Mouse (Mus musculus): ENCODE data around the gene Lrrc28. TPM values are rescaled to one million over a fixed set of nuclear protein-coding genes. Genes with fewer than 3 reads are reported as not detected.

Lrrc28 gene
- polyA plus RNA-seq, 1 experiment from 2014 or later, result 14.4 TPM

GRCm38 (mm10) chr7:67493795-67494687 is 151.0 kb downstream of the Lrrc28 start:
- H3K27me3 ChIP-seq (replicated peaks; ENCODE audit: control insufficient read depth, insufficient read depth, low read length), result no peaks in the 10 kb centered on the region
- H3K9me3 ChIP-seq (ENCODE audit: control insufficient read depth, low read length), result no peaks in the 10 kb centered on the region
- H3K4me1 ChIP-seq (replicated peaks; ENCODE audit: control insufficient read depth, insufficient read depth, low read length), result no peaks in the 10 kb centered on the region
- H3K4me3 ChIP-seq (ENCODE audit: low read depth, low read length), result no peak overlapping the region
- WGBS, result 59% methylated on average over 9 of the region's 9 CpGs
- H3K27ac ChIP-seq (ENCODE audit: low read depth, low read length), result no peak overlapping the region
- no peaks in the 10 kb centered on the region for H3K36me3 ChIP-seq (ENCODE audit: control insufficient read depth, insufficient read depth, low read length)
- ATAC-seq (replicated peaks; ENCODE audit: low FRiP score) (no peak), DNase-seq (ENCODE audit: low spot score) (no peak)
- H3K4me2 ChIP-seq, result no peak overlapping the region
- no peak overlapping the region for H3K9ac ChIP-seq (ENCODE audit: low read depth, low read length)

GRCm38 (mm10) chr7:67487889-67488411 is 157.1 kb downstream of the Lrrc28 start:
- no peaks in the 10 kb centered on the region for H3K9me3 ChIP-seq (ENCODE audit: control insufficient read depth, low read length)
- no peak overlapping the region for H3K27ac ChIP-seq (ENCODE audit: low read depth, low read length)
- H3K4me1 ChIP-seq (replicated peaks; ENCODE audit: control insufficient read depth, insufficient read depth, low read length), result no peaks in the 10 kb centered on the region
- H3K9ac ChIP-seq (ENCODE audit: low read depth, low read length), result no peak overlapping the region
- 83% methylated on average over 10 of the region's 10 CpGs for WGBS
- ATAC-seq (replicated peaks; ENCODE audit: low FRiP score), result no peak
- no peak overlapping the region for H3K4me3 ChIP-seq (ENCODE audit: low read depth, low read length)
- H3K4me2 ChIP-seq, result no peak overlapping the region
- no peaks in the 10 kb centered on the region for H3K27me3 ChIP-seq (replicated peaks; ENCODE audit: control insufficient read depth, insufficient read depth, low read length)
- H3K36me3 ChIP-seq (ENCODE audit: control insufficient read depth, insufficient read depth, low read length), result no peaks in the 10 kb centered on the region
- DNase-seq (ENCODE audit: low spot score), result no peak

GRCm38 (mm10) chr7:67486925-67487760 is 157.9 kb downstream of the Lrrc28 start:
- Histone ChIP-seq H3K27ac (ENCODE audit: low read depth, low read length) (no peak overlapping the region), H3K9ac (ENCODE audit: low read depth, low read length) (no peak overlapping the region), H3K4me3 (ENCODE audit: low read depth, low read length) (no peak overlapping the region), H3K4me2 (no peak overlapping the region), H3K27me3 (replicated peaks; ENCODE audit: control insufficient read depth, insufficient read depth, low read length) (no peaks in the 10 kb centered on the region), H3K36me3 (ENCODE audit: control insufficient read depth, insufficient read depth, low read length) (no peaks in the 10 kb centered on the region), H3K4me1 (replicated peaks; ENCODE audit: control insufficient read depth, insufficient read depth, low read length) (no peaks in the 10 kb centered on the region), H3K9me3 (ENCODE audit: control insufficient read depth, low read length) (no peaks in the 10 kb centered on the region)
- 78% methylated on average over 15 of the region's 15 CpGs for WGBS
- ATAC-seq (replicated peaks; ENCODE audit: low FRiP score) (no peak), DNase-seq (ENCODE audit: low spot score) (no peak)

GRCm38 (mm10) chr7:67486417-67486816 is 158.7 kb downstream of the Lrrc28 start:
- DNase-seq (ENCODE audit: low spot score), result no peak
- no peak overlapping the region for H3K4me2 ChIP-seq
- H3K4me3 ChIP-seq (ENCODE audit: low read depth, low read length), result no peak overlapping the region
- no peak overlapping the region for H3K9ac ChIP-seq (ENCODE audit: low read depth, low read length)
- no peak for ATAC-seq (replicated peaks; ENCODE audit: low FRiP score)
- H3K4me1 ChIP-seq (replicated peaks; ENCODE audit: control insufficient read depth, insufficient read depth, low read length), result no peaks in the 10 kb centered on the region
- WGBS, result 78% methylated on average over 5 of the region's 5 CpGs
- no peaks in the 10 kb centered on the region for H3K27me3 ChIP-seq (replicated peaks; ENCODE audit: control insufficient read depth, insufficient read depth, low read length)
- no peak overlapping the region for H3K27ac ChIP-seq (ENCODE audit: low read depth, low read length)
- H3K9me3 ChIP-seq (ENCODE audit: control insufficient read depth, low read length), result no peaks in the 10 kb centered on the region
- no peaks in the 10 kb centered on the region for H3K36me3 ChIP-seq (ENCODE audit: control insufficient read depth, insufficient read depth, low read length)

GRCm38 (mm10) chr7:67483698-67484097 is 161.4 kb downstream of the Lrrc28 start:
- 86% methylated on average over 4 of the region's 4 CpGs for whole genome bisulfite sequencing
- H3K4me1 ChIP-seq (replicated peaks; ENCODE audit: control insufficient read depth, insufficient read depth, low read length), result peaks cover 3% of the 10 kb centered on the region; the same call in 1 of the 2 replicates
- no peaks in the 10 kb centered on the region for H3K9me3 ChIP-seq (ENCODE audit: control insufficient read depth, low read length)
- H3K4me3 ChIP-seq (ENCODE audit: low read depth, low read length), result no peak overlapping the region
- DNase-seq (ENCODE audit: low spot score) (no peak), ATAC-seq (replicated peaks; ENCODE audit: low FRiP score) (no peak)
- no peaks in the 10 kb centered on the region for H3K36me3 ChIP-seq (ENCODE audit: control insufficient read depth, insufficient read depth, low read length)
- H3K27ac ChIP-seq (ENCODE audit: low read depth, low read length), result no peak overlapping the region
- H3K27me3 ChIP-seq (replicated peaks; ENCODE audit: control insufficient read depth, insufficient read depth, low read length), result no peaks in the 10 kb centered on the region
- no peak overlapping the region for H3K9ac ChIP-seq (ENCODE audit: low read depth, low read length)
- H3K4me2 ChIP-seq, result no peak overlapping the region

- Histone ChIP-seq H3K27me3 (replicated peaks; ENCODE audit: control insufficient read depth, insufficient read depth, low read length) (no peaks in the 10 kb centered on the region), H3K27ac (ENCODE audit: low read depth, low read length) (no peak overlapping the region), H3K9me3 (ENCODE audit: control insufficient read depth, low read length) (no peaks in the 10 kb centered on the region), H3K36me3 (ENCODE audit: control insufficient read depth, insufficient read depth, low read length) (no peaks in the 10 kb centered on the region), H3K9ac (ENCODE audit: low read depth, low read length) (no peak overlapping the region), H3K4me2 (no peak overlapping the region), H3K4me1 (replicated peaks; ENCODE audit: control insufficient read depth, insufficient read depth, low read length) (peaks cover 3% of the 10 kb centered on the region; the same call in 1 of the 2 replicates), H3K4me3 (ENCODE audit: low read depth, low read length) (no peak overlapping the region)
- DNase-seq (ENCODE audit: low spot score), result no peak
- no peak for ATAC-seq (replicated peaks; ENCODE audit: low FRiP score)
- 77% methylated on average over 17 of the region's 17 CpGs for WGBS
These were observed 165.3 kb downstream of the Lrrc28 start for GRCm38 (mm10) chr7:67479576-67480413.

GRCm38 (mm10) chr7:67479168-67479567 is 165.9 kb downstream of the Lrrc28 start:
- Histone ChIP-seq H3K9ac (ENCODE audit: low read depth, low read length) (no peak overlapping the region), H3K9me3 (ENCODE audit: control insufficient read depth, low read length) (no peaks in the 10 kb centered on the region), H3K36me3 (ENCODE audit: control insufficient read depth, insufficient read depth, low read length) (no peaks in the 10 kb centered on the region), H3K27ac (ENCODE audit: low read depth, low read length) (no peak overlapping the region), H3K27me3 (replicated peaks; ENCODE audit: control insufficient read depth, insufficient read depth, low read length) (no peaks in the 10 kb centered on the region), H3K4me1 (replicated peaks; ENCODE audit: control insufficient read depth, insufficient read depth, low read length) (peaks cover 3% of the 10 kb centered on the region; the same call in 1 of the 2 replicates), H3K4me2 (no peak overlapping the region), H3K4me3 (ENCODE audit: low read depth, low read length) (no peak overlapping the region)
- DNase-seq (ENCODE audit: low spot score), result no peak
- 65% methylated on average over 5 of the region's 5 CpGs for WGBS
- no peak for ATAC-seq (replicated peaks; ENCODE audit: low FRiP score)

- Histone ChIP-seq H3K27me3 (replicated peaks; ENCODE audit: control insufficient read depth, insufficient read depth, low read length) (no peaks in the 10 kb centered on the region), H3K9ac (ENCODE audit: low read depth, low read length) (no peak overlapping the region), H3K4me2 (no peak overlapping the region), H3K36me3 (ENCODE audit: control insufficient read depth, insufficient read depth, low read length) (no peaks in the 10 kb centered on the region), H3K4me3 (ENCODE audit: low read depth, low read length) (no peak overlapping the region), H3K4me1 (replicated peaks; ENCODE audit: control insufficient read depth, insufficient read depth, low read length) (peaks cover 3% of the 10 kb centered on the region; the same call in 1 of the 2 replicates), H3K9me3 (ENCODE audit: control insufficient read depth, low read length) (no peaks in the 10 kb centered on the region), H3K27ac (ENCODE audit: low read depth, low read length) (no peak overlapping the region)
- WGBS, result 75% methylated on average over 10 of the region's 10 CpGs
- DNase-seq (ENCODE audit: low spot score) (no peak), ATAC-seq (replicated peaks; ENCODE audit: low FRiP score) (no peak)
These were observed 167.1 kb downstream of the Lrrc28 start for GRCm38 (mm10) chr7:67477996-67478395.

Measured in liver, embryonic 11.5 days (tissue).